Mouse (Mus musculus) ovary, postnatal 36 days (tissue): ENCODE results near the gene Prss35.

Experiments used
- DNase-seq: peaks from one replicate; pipeline ENCODE4 v3.0.0; 2022; ENCODE audit warnings: low spot score, mixed read lengths

The Prss35 gene

GRCm38 (mm10) chr9:86742959-86743911, at the start of gene Prss35:
Gene Prss35, plus strand, starts transcription at chr9:86743649.
- peak; percentile 71 for DNase-seq

- no peak for DNase-seq
These were observed 49.5 kb upstream of the Prss35 start for GRCm38 (mm10) chr9:86693935-86694334.

GRCm38 (mm10) chr9:86694644-86695043, 48.8 kb upstream of the Prss35 start:
- no peak for DNase-seq

GRCm38 (mm10) chr9:86695199-86695817, 48.1 kb upstream of the Prss35 start:
- no peak for DNase-seq

GRCm38 (mm10) chr9:86695818-86696261, 47.6 kb upstream of the Prss35 start, which contains the start of gene Me1:
Gene Me1, minus strand, starts transcription at chr9:86695953.
- DNase-seq: peak; percentile 73

GRCm38 (mm10) chr9:86701264-86701663, 42.2 kb upstream of the Prss35 start:
- DNase-seq: no peak

GRCm38 (mm10) chr9:86701844-86702243, 41.6 kb upstream of the Prss35 start:
- no peak for DNase-seq

GRCm38 (mm10) chr9:86707431-86707830, 36.0 kb upstream of the Prss35 start:
- DNase-seq: no peak

- no peak for DNase-seq
These were observed 34.5 kb upstream of the Prss35 start for GRCm38 (mm10) chr9:86708921-86709320.

GRCm38 (mm10) chr9:86710091-86710634, 33.3 kb upstream of the Prss35 start:
- DNase-seq: no peak

- DNase-seq: no peak
These were observed 30.8 kb upstream of the Prss35 start for GRCm38 (mm10) chr9:86712648-86713047.

GRCm38 (mm10) chr9:86714089-86714488, 29.4 kb upstream of the Prss35 start:
- no peak for DNase-seq

GRCm38 (mm10) chr9:86716540-86716939, 26.9 kb upstream of the Prss35 start:
- no peak for DNase-seq

- no peak for DNase-seq
These were observed 26.3 kb upstream of the Prss35 start for GRCm38 (mm10) chr9:86717119-86717518.

GRCm38 (mm10) chr9:86720227-86720626, 23.2 kb upstream of the Prss35 start:
- no peak for DNase-seq

GRCm38 (mm10) chr9:86720794-86721193, 22.7 kb upstream of the Prss35 start:
- DNase-seq: no peak

- DNase-seq: no peak
These were observed 18.4 kb upstream of the Prss35 start for GRCm38 (mm10) chr9:86725066-86725465.

- DNase-seq: no peak
These were observed 17.7 kb upstream of the Prss35 start for GRCm38 (mm10) chr9:86725604-86726380.

- DNase-seq: no peak
These were observed 17.1 kb upstream of the Prss35 start for GRCm38 (mm10) chr9:86726381-86726720.

- DNase-seq: no peak
These were observed 15.1 kb upstream of the Prss35 start for GRCm38 (mm10) chr9:86728214-86728814.

GRCm38 (mm10) chr9:86729084-86729483, 14.4 kb upstream of the Prss35 start:
- DNase-seq: no peak

- DNase-seq: no peak
These were observed 13.6 kb upstream of the Prss35 start for GRCm38 (mm10) chr9:86729811-86730210.
